Mouse (Mus musculus) layer of hippocampus, postnatal 36 days (tissue): ENCODE results near the gene Myog. TPM values are rescaled to one million over a fixed set of nuclear protein-coding genes. Genes with fewer than 3 reads are reported as not detected.
"Not testable (repeated sequence)": the region's sequence is repeated elsewhere in the genome, so short reads cannot be mapped to it uniquely, and the experiment has no call there.

ENCODE experiments used
- DNase-seq, 2 experiments: peaks; one replicate each; pipeline ENCODE4 v3.0.0; 2022
- total RNA-seq, 2 experiments: library from RNA; stranded (reverse); gene quantifications; 2 replicates each; pipeline ENCODE4 v1.2.3; 2021

Gene Myog
- not detected for total RNA-seq

DNA sequence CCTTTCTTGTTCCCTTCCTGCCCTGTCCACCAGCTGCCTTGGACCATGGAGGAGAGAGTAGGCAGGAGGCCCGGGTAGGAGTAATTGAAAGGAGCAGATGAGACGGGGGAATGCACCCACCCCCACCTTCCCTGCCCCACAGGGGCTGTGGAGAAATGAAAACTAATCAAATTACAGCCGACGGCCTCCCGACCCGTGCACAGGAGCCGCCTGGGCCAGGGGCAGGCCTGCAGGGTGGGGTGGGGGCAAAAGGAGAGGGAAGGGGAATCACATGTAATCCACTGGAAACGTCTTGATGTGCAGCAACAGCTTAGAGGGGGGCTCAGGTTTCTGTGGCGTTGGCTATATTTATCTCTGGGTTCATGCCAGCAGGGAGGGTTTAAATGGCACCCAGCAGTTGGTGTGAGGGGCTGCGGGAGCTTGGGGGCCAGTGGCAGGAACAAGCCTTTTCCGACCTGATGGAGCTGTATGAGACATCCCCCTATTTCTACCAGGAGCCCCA lies at the start of gene Myog:
Gene Myog, plus strand, starts transcription at position 392 of the 502 bp plus-strand sequence.
- DNase-seq = no peak

DNA sequence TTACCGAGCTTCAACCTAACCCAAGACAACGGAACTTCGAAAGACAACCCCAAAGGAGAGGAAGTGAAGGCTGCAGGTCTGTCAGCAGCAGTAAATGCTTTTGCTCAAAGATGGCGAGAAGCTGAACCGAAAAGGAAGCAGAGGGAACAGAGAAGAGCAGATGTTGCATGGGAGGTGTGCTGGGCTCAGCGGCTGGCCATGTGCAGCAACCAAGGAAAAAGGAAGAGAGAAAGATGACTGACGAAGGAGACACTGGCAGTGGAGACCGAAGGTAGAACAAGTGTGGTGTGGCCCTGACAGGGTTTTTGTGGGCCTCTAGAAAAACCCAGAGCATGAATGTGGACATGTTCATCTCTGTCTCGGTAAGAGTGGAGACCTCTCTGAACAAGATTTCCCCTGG lies 49.1 kb upstream of the Myog start:
- DNase-seq = no peak

DNA sequence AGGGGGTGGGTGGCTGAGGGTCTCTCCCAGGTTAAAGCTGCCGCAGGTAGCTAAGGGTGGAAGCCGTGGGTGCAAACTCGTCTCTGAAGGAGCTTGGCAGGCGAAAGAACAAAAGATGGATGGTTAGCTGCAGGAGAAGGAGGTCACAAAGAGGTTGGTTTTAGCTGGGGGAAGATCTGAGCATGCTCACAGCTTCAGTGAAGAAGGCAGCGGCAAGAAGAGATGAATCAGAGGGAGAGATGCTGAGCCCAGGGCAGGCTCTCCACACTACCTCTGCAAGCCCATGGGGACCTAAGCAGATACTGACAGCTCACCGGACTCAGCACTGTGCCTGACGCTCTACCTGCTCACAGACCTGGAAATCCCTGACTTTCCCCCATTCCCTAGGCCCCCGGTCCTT lies 48.5 kb upstream of the Myog start:
- DNase-seq = no peak

DNA sequence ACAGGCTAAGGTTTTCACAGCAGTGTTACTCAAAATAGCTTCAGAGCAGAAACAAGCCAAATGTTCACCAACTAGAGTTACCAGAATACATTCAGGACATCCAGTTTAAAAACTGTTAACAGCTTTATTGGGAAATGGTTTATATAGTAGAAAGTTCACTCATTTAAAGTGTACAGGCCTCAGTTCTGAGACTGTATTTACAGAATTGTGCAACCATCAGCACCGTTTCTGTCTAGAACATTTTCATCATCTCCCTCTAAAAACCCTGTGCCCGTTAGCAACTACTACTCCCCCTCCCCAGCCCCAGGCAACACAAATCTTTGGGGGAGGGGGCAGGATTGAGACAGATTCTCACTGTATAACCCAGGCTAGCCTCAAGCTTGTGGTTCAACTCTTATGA lies 47.5 kb upstream of the Myog start:
- no peak for DNase-seq

DNA sequence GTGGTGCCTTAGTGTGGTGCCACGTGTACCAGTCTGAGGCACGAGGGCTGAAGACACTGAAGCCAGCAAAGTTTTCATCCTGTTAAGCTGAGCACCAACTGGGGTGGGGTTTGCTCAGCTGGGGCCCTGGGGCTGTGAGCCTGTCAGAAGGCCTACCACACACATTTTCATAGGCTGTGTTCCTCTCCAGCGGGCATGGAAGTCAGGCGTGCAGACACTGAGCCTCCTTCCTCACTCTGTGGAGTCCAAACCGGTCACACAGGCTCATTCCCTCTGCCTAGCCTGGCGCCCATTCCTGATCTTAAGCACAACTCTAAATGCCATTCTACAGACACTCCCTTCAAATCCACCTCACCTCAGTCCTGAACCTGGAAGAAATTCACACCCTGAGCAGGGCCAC lies 46.3 kb upstream of the Myog start:
- no peak for DNase-seq

DNA sequence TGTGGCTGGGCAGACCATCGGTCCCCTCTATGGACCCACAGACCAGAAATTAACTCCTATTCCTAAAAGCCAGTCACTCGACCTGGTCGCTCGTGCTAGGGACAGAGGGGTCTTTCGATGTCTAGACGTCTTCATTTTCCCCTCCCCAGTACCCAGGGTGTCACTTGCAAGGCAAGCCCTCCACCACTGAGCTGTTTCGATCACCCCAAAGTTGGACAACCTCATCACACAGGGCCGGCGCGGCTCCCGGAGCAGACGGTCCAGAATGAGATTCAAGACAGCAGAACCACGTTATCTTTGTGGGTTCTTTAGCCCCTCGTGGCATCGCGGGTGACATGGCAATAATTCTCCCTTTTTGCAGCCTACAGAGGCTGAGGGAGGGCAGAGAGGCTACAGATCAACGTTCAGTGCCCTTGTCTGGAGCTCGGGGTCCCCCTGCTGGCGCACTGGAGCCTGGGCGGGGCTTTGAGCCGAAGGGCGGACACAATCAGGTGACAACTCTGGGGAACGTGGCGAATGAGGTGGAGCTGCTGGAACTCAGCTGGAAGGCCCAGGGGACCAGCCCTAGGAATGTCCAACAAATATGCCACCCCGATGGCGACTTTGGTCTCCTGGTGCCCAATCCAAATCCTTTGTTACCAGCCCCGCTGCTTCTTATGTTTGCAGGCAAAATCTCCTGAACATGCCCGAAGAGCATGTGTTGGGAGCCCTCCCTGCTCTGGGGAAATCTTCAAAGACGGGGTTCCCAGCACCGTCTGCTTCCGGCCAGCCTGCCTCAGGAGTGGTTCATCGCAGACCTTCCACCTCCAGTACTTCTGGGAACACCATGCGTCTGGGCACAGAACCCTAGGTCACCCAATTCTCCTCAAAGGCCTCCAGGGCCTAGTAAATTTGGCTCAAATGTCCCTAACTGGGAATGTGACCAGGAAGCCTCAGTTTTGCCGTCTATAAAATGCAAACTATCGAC lies 45.6 kb upstream of the Myog start:
- peak; percentile 88 to 91 for DNase-seq

DNA sequence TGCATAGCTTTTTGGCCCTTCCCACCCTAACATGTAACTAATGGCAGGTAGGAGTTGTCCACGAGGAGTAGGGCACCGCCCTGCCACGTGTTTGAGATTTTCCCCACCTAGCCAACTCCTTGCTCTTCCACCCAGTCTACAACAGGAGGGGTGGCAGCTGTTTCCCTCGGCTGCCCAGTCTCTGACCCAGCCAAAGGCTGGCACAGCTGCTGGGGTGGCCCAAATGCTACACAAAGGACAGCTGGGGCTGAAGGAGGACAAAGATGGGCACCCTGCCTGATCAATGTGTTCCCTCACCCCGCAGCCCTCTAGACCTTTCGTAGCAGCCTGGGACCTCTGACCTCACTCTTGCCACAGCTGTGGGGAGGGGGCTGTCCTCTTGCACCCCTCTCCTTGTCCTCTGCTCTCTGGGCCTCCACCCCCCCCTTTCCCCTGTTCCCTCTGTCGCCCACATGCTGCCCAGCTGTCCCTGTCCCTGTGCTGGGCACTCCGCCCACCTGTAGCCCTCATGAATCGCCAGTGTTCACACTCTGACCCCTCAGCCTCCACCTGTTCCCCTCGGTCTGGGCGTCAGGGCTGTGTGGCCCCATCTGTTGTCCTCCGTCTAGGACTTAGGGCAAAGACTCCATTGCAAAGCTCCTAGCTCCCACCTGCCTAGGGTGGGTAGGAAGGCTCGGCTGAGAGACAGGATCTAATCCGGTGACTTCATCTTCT lies 44.6 kb upstream of the Myog start:
- DNase-seq = no peak

DNA sequence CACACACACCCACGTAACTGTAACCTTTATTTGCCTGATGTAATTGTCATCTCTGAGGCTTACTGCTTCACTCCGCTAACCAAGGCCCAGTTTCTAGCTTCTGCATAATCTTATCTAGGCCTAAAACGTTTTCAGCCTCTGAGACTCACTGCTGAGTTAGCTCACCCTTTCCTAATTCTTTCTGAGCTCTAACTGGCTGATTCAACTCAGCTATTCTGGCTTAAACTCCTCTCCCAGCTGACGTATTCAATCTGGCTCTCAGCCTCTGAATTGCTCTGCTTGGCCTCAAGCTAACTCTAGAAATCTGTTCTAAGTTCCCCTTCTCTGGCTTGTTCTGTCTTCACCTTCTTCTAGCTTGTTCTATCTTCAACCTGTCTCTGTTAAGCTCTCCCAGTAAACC lies 43.2 kb upstream of the Myog start:
- no peak for DNase-seq

DNA sequence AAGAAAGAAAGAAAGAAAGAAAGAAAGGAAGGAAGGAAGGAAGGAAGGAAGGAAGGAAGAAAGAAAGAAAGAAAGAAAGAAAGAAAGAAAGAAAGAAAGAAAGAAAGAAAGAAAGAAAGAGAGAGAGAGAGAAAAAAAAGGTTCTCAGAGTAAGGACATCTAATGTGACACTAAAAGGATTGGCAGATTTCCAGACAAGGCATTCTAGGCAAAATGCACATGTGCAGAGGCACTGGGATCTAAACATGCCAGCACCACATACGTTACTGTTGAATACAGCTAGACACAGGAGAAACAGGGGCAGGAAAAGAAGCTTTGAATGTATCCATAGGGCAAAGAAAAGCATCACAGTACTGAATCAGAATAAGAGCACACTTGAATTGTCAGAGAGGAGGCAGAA lies 40.1 kb upstream of the Myog start:
- not testable (repeated sequence) for DNase-seq

DNA sequence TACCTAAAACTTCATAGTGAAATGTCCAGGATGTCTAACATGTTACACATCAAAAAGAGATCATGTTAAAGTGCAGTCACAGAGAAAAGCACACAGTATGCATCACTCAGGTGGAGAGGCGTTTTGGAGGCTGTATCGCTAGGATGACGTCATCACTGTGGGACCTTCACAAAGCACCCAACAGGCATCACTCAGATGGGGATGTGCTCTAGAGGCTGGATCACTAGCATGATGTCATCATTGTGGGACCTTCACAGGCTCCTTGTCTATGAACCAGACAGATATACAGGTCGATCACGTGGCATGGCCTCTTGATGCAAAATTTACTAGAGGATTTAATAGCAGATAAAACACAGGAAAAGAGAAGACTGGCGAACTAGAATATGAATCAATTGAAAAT lies 25.4 kb upstream of the Myog start:
- no peak for DNase-seq

DNA sequence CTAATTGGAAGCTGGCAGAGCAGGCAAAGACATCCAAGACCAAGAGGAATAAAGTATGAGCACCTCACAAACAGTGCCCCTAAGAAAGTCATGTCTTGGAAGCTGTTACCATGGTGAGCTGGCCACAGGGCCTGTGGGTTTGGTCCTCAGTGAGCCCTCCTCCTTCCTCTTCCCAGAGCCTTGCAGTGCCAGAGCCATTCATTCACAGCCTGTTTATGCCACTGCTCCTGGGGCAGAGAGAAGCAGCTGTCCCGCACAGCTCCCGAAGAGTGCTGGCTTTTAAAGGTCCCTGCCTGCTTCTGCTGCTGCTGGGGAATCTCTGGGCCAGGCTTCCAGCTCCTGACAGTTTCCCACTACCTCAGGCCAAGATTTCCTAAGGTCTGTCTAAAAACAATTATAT lies 24.0 kb upstream of the Myog start:
- no peak for DNase-seq

DNA sequence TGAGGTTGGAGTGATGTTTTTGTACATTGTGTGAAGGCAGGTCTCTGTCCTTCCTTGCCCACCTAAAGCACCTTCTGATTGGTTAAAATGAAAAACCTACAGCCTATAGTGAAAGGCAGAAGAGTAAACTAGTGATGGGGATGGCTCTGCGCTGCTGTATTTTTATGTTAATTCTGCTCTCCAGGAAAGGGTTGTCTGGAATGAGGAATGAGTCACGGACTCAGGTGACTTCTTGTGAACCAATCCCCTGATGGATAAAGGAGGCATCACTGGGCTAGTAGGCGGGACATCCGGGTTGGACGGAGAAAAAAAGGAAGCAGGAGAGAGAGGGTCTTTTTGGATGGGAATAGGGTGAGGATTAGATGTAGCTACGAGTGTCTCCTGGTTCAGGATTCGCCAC lies 19.8 kb upstream of the Myog start:
- DNase-seq = no peak

DNA sequence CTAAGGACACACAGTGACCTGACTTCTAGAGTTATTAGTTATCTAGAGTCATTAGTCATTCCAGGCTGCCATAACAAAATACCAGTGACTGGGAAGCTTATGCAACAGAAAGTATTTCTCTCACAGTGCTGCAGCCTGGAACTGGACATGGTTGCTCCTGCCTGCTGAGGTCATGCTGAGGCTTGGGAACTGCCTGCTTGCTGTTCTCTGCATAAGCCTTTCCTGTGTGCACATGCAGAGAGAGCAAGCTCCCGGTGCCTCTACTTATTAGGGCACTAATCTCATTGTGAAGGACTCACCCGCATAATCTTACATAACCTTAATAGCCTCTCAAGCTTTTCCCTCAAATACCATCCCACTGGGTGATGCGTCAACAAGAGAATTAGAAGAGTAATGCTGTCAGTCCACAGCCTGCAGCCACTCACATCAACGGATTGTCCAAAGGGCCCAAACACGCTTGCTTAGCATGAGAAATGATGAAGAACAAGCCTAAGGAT lies 17.0 kb upstream of the Myog start:
- DNase-seq = no peak

DNA sequence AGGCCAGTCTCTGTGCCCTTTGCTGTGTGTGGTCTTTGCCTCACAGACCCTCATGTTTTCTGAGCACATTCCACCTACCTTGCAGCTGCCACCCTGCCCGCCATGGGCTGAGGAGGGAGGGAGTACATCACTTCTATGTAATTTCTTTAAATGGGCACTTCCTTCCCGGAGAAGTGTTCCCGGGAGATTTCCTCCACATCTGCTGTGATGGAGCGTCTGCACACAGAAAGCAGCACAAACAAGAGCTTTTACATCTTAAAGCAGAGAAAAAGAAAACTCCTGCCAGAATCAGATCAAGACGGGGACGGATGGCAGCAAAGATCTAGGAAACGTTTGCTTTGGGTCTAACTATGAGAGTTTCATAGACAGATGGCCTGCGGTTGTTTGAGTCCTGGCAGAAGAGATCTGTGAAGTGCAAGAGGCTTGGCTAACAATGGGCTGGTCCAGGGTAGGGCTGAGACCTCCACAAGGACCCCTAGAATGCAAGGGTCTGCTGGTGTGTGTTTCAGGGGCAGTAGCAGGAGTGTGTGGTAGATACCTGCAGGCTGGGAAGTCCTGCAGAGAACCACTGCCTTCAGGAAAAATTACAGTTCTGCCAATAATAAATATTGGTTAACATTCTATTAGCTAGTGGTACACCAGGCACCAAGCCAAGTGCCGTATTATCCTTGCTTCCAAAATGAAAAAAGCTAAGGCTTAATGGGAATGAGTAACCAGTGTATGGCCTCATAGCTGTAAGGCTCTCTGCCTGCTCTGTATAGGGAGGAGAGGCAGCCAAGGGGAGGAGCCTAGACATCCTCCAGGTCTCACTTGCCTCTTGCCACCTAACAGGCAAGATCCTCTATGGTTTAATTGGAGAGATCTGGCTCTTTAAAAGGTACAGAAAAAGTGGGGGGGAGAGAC lies 16.0 kb upstream of the Myog start:
- DNase-seq = peak in 1 of 2 experiments; percentile 32

DNA sequence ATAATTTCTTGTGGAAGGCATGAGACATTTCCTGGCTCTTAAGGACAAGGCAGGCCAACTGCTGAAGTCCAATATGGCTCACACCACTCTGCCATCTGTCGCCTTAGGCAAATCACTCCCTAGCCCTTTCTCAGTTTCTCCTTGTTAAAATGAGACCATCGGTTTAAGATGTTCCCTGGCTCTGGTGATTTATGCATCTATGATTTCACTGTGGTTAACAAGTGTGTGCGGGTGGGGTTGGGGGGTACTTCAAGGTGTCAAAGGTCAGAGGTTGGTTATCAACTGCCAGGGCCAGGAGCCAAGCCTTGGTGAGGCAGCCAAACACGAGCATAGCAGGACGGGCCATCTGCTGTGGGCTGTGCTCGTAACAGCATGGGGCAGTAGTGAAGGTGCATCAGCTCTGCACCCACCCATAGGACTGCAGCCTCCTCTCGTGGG lies 15.3 kb upstream of the Myog start:
- no peak for DNase-seq

DNA sequence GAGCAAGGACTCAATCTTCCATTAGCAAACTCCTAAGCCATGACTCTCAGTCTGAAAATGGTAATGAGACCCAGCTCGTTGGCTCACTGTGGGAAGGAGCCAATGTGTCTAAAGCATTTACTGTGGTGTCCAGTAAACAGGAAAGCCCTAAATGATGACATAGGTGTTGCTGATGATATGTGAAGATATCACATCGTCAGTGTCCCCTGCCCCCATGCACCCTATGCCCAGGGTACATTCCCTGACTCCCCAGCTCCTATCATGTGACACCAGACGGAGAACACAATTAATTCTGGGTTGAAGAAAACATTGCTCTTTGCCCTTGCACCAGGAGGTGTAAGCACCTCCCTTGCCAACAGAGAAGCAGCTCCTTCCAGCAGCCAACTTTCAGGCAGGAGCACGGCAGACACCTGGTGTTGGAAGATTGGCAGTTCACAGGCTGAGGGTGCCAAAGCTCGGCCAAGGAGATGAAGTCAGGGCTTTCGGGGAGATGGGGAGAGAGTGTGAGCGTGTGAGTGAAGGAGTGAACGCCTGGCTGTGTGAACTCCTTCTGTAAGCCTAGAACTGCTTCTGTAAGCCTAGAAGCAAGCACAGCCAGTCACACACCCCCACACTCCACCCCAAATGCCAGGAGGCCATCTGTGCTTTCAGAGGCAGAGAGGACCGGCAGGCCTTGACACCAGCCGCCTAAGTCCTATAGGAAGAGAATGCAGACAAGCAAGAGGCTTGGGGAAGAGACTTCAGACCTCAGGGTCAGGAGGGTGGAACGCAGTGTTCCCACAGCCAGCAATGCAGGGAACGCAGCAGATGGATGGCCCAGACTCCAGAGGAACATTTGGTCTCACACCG lies 13.9 kb upstream of the Myog start:
- peak; percentile 61 to 65 for DNase-seq

DNA sequence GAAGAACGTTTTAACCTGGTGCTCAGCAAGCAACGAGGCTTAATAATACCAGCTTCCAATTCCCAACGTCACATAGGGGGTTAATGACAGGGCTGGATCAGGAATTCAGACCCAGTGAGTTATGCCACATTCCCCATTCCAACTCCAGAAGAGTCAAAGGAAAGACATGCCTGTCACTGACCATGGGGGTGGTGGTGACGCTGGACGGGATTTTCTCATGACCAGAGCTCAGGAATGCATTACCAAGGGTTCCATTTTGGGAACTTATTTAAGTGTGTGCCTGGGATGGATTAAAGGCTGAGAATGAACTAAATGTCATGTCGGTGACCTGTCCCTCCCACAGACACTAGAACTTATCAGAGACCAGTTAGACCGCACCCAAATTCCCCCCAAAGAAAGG lies 13.0 kb upstream of the Myog start:
- DNase-seq = no peak

DNA sequence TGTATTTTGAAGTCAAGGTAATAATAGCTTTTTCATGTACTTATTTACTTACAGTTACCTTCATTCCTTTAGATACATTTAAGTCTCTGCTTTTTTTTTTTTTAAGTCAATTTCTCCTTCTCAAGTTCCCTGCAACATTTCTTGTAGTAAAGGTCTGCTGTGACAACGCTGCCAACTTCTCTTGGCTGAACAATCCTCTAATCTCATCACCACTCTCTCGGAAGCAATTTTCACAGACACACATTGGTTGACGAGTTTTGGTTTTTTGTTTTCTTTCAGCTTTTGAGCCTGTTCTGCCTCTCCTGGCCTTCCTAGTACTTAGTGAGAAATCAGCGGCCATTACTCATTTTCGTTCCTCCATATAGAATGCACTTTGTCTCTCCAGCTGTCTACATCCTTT lies 9.6 kb upstream of the Myog start:
- no peak for DNase-seq

DNA sequence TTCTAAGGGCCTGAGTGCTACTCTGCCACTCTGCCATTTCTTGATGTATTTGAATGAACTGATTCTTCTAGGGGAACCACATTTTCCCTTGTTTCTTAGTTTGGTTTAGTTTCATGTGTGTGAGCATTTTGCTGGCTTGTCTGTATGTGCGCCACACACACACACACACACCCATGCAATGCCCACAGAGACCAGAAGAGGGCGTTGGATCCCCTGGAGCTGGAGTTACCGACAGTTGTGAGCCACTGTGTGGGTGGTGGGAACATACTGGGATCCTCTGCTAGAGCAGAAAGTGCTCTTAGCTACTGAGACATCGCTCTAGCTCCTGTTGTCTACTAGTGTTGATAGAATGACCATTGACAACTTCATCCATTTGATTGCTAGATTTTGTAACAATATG lies 8.2 kb upstream of the Myog start:
- DNase-seq = no peak

DNA sequence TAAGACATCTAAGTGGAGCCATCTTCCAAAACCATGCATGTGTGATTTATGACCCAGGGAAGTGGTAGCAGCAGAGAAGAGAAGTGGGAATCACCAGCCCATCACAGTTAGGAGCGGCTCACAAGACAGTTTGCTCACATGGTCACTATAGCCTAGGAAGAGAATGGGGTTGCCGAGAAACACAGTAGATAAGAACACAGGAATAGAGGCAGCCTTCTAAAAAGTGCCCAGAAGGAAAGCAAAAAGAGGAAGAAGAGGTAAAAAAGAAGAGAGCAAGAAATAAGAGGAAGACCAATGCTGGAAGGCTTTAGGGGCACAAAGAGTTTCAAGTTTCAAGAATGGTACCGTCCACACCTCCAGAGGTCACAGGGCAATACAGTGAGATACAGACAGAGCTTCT lies 7.4 kb upstream of the Myog start:
- DNase-seq = no peak

DNA sequence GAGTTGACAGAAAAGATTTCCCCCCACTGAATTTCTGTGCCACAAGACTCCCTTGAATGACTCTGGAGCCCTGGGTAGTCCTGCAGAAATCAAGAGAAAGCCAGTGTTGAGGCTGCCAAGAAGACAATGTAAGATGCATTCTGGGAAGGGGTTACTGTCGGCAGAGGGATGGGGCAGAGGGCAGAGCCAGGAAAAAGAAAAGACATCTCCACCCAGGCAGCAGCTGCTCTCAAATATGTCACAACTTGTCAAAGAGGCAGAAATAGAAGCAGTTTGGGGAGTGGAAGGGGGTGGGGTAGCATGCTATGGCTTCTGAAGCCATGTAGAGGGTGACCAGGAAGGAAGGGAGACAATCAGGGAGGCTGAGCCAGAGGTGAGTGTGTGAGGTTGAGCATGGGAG lies 6.7 kb upstream of the Myog start:
- DNase-seq = no peak
